Mouse (Mus musculus): Measurements from ENCODE around the gene Caskin1.

GRCm38 (mm10) chr17:24442107-24442506, 46.3 kb upstream of the Caskin1 start:
- TF ChIP-seq POLR2A (IDR thresholded peaks at IDR 0.05; ENCODE audit: low read depth, low read length): no peak
- TF ChIP-seq CTCF (IDR thresholded peaks at IDR 0.05; ENCODE audit: borderline replicate concordance, insufficient read depth, low read length): no peak

Measured in embryonic fibroblast, embryonic 13.5 days (primary cell).